Mouse (Mus musculus) neural tube, embryonic 11.5 days (tissue): Measurements from ENCODE around the gene Morc4. TPM values are rescaled to one million over a fixed set of nuclear protein-coding genes. Genes with fewer than 3 reads are reported as not detected.

Experiments
- ATAC-seq: fragments of 200-750 bp; cut with Nextera tagmentation; 2 replicates; pipeline ENCODE4 v1.8.0; 2017; ENCODE audit warnings: moderate number of reproducible peaks, mild to moderate bottlenecking, moderate TSS enrichment, moderate library complexity; ENCODE audit not compliant: insufficient read depth, low FRiP score, low TSS enrichment
- DNase-seq: peaks from one replicate; pipeline ENCODE4 v3.0.0-alpha.2; 2015; ENCODE audit warnings: low spot score
- H3K27ac ChIP-seq: fragments of 300-500 bp; sonication (generic); 2 replicates; pipeline ENCODE4 v1.5.1; 2014; ENCODE audit warnings: low read depth, mild to moderate bottlenecking, low read length
- H3K27me3 ChIP-seq: fragments of 300-500 bp; sonication (generic); 2 replicates; pipeline ENCODE4 v1.6.1; 2014; ENCODE audit warnings: mild to moderate bottlenecking, low read length, mixed read lengths; ENCODE audit not compliant: control insufficient read depth, insufficient read depth
- H3K36me3 ChIP-seq: fragments of 300-500 bp; sonication (generic); 2 replicates; pipeline ENCODE4 v1.6.1; 2014; ENCODE audit warnings: mild to moderate bottlenecking, low read length, moderate library complexity, mixed read lengths; ENCODE audit not compliant: control insufficient read depth, insufficient read depth
- H3K4me1 ChIP-seq: fragments of 300-500 bp; sonication (generic); 2 replicates; pipeline ENCODE4 v1.6.1; 2014; ENCODE audit warnings: low read length, mixed read lengths; ENCODE audit not compliant: control insufficient read depth, insufficient read depth
- H3K4me2 ChIP-seq: fragments of 300-500 bp; sonication (generic); 2 replicates; pipeline ENCODE4 v1.6.1; 2014; ENCODE audit warnings: low read depth, mild to moderate bottlenecking, moderate library complexity
- H3K4me3 ChIP-seq: fragments of 300-500 bp; sonication (generic); 2 replicates; pipeline ENCODE4 v1.5.1; 2014; ENCODE audit warnings: low read depth, low read length
- H3K9ac ChIP-seq: fragments of 300-500 bp; sonication (generic); 2 replicates; pipeline ENCODE4 v1.6.1; 2014; ENCODE audit warnings: mild to moderate bottlenecking, low read length
- H3K9me3 ChIP-seq: fragments of 300-500 bp; sonication (generic); 2 replicates; pipeline ENCODE4 v1.6.1; 2016; ENCODE audit warnings: low read length; ENCODE audit not compliant: control insufficient read depth
- WGBS: fragments of 180-500 bp; shearing (Covaris S2); extraction: QIAGEN DNeasy Blood & Tissue Kit; methylation state at CpG from one replicate; pipeline ENCODE4 v1.1.7; 2014; 5-methylcytosine and 5-hydroxymethylcytosine counted together
- polyA plus RNA-seq: library from polyadenylated mRNA; unstranded; fragments of >200 nt; fragmentation: Nextera tagmentation; extraction: Ambion mirVana; gene quantifications from 2 replicates; pipeline ENCODE4 v1.2.1, GENCODE M21; 2014

Gene Morc4
- polyA plus RNA-seq, 1 experiment from 2014 or later: 8.8 TPM

DNA sequence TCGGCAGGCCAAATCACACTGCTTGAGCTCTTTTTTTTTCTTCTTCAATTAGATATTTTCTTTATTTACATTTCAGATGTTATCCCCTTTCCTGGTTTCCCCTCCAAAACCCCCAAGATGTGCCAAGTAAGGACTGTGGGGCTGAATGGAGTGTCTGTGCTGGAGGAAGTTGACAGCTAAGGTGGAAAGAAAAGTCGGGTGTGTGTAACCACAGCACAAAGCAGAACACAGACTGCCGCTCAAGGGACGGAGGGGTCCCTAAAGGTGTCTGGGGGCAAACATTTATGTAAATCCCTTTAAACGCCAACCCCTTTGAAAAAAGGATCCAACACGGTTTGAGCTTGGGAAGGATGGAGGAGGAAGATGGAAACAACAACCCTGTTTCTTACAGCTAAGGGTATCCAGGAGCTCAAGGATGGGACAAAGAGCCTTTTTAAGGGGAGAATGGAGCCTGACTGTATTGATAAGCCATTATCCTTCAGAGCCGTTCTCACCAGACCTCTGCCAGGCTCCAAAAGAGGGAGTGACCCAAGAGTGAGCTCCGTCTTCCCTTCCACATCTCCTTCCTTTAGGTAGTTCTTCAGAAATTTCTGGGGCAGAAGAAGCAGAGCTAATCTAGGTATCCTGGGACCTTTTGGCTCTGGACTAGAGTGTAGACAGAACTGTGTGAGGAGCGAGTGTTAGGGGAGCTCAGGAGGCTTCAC is 58.0 kb downstream of the Morc4 start:
- WGBS: 84% methylated on average over 9 of the region's 9 CpGs
- ATAC-seq (no peak), DNase-seq (no peak)
- Histone ChIP-seq H3K9ac (no peak overlapping the region), H3K27me3 (no peaks in the 10 kb centered on the region), H3K27ac (no peak overlapping the region), H3K4me3 (no peak overlapping the region), H3K9me3 (no peaks in the 10 kb centered on the region), H3K36me3 (no peaks in the 10 kb centered on the region), H3K4me1 (no peaks in the 10 kb centered on the region), H3K4me2 (no peak overlapping the region)

- Histone ChIP-seq H3K9ac (no peak overlapping the region), H3K36me3 (no peaks in the 10 kb centered on the region), H3K4me3 (no peak overlapping the region), H3K27ac (no peak overlapping the region), H3K9me3 (no peaks in the 10 kb centered on the region), H3K4me1 (no peaks in the 10 kb centered on the region), H3K27me3 (no peaks in the 10 kb centered on the region), H3K4me2 (no peak overlapping the region)
- WGBS: 58% methylated on average over 3 of the region's 3 CpGs
- ATAC-seq: no peak
- no peak for DNase-seq
Observed at GRCm38 (mm10) chrX:139812636-139813298, 58.7 kb downstream of the Morc4 start.

DNA sequence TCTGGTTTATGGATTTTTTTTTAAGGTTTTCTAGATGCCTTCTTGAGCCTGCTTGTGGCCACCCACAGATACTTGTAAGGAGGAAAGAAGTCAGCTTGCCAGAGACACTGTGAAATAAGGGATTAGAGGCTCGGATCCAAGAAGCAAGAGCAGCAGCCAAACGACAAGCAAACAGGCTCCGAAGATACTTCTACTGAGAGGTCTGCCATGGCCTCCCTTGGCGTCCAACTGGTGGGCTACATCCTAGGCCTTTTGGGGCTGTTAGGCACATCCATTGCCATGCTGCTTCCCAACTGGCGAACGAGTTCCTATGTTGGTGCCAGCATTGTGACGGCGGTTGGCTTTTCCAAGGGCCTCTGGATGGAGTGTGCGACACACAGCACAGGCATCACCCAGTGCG is 63.0 kb downstream of the Morc4 start:
- Histone ChIP-seq H3K4me2 (no peak overlapping the region), H3K9ac (no peak overlapping the region), H3K27me3 (no peaks in the 10 kb centered on the region), H3K36me3 (no peaks in the 10 kb centered on the region), H3K27ac (no peak overlapping the region), H3K4me3 (no peak overlapping the region), H3K4me1 (no peaks in the 10 kb centered on the region), H3K9me3 (no peaks in the 10 kb centered on the region)
- no peak for ATAC-seq
- DNase-seq: no peak
- 94% methylated on average over 10 of the region's 10 CpGs for WGBS

DNA sequence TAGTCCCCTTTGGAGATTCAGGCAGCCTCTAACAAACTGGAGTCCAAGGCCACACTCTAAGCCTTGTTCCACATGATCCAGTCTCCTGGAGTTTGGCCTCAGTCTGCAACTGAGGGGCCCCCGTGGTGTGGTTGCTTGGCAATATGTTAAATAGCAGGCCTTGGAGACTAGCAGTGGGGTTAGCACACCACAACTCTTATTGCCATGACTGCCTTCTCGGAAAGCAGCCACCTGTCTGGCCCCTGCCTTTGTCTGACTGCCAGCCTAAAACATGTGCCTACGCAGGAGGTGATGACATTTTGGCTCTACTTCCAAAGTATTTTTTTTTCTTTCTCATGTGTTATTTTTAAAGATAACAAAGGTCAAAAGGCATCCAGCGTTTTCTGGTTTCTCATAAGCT is 63.4 kb downstream of the Morc4 start:
- Histone ChIP-seq H3K27me3 (no peaks in the 10 kb centered on the region), H3K36me3 (no peaks in the 10 kb centered on the region), H3K4me2 (no peak overlapping the region), H3K9ac (no peak overlapping the region), H3K27ac (no peak overlapping the region), H3K4me1 (no peaks in the 10 kb centered on the region), H3K9me3 (no peaks in the 10 kb centered on the region), H3K4me3 (no peak overlapping the region)
- no peak for ATAC-seq
- 57% methylated on average over 4 of the region's 4 CpGs for WGBS
- no peak for DNase-seq

DNA sequence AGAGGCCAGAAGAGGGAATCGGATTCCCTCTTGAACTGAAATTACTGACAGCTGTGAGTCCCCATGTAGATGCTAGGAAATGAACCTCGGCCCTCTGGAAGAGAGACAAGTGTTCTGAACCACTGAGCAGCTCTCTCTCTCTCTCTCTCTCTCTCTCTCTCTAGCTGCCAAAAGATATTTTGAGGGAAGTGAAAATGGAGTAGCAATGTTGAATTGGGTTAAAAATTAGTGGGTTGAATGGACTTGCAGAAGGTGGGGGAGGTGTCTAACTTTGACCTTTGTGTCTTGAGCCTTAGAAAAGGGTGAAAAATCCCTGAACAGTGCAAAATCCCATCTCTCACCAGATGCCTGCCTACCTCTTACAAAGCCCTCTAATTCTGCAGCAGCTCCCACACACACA is 64.1 kb downstream of the Morc4 start:
- no peak for ATAC-seq
- Histone ChIP-seq H3K4me2 (no peak overlapping the region), H3K36me3 (no peaks in the 10 kb centered on the region), H3K9me3 (no peaks in the 10 kb centered on the region), H3K9ac (no peak overlapping the region), H3K4me1 (no peaks in the 10 kb centered on the region), H3K27ac (no peak overlapping the region), H3K4me3 (no peak overlapping the region), H3K27me3 (no peaks in the 10 kb centered on the region)
- WGBS: 82% methylated on average over 2 of the region's 2 CpGs
- DNase-seq: no peak

- Histone ChIP-seq H3K4me3 (no peak overlapping the region), H3K36me3 (no peaks in the 10 kb centered on the region), H3K9me3 (no peaks in the 10 kb centered on the region), H3K27ac (no peak overlapping the region), H3K4me2 (no peak overlapping the region), H3K27me3 (no peaks in the 10 kb centered on the region), H3K9ac (no peak overlapping the region), H3K4me1 (no peaks in the 10 kb centered on the region)
- ATAC-seq (no peak), DNase-seq (no peak)
- WGBS: 84% methylated on average over 4 of the region's 4 CpGs
Observed at GRCm38 (mm10) chrX:139805918-139806317, 65.6 kb downstream of the Morc4 start.

DNA sequence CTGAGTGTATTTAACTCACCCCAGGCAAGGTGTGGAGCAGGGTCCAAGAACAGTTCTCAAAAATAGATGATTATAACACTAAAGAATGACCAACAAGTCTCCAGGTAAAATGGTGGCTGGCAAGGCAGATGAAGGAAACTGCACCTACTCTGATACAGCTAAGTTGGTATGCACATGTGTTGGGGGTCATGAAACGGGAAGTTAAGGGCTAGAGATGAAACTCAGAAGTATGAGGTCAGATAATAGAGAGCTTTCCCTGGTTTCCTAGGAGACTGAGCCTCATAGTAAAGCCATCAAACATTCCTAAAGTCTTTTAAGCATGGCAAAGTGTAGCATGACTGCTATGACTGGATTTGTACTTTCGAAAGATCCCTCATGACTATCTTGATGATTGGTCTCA is 68.4 kb downstream of the Morc4 start:
- Histone ChIP-seq H3K4me3 (no peak overlapping the region), H3K4me2 (no peak overlapping the region), H3K27me3 (no peaks in the 10 kb centered on the region), H3K9me3 (no peaks in the 10 kb centered on the region), H3K36me3 (no peaks in the 10 kb centered on the region), H3K9ac (no peak overlapping the region), H3K4me1 (no peaks in the 10 kb centered on the region), H3K27ac (no peak overlapping the region)
- ATAC-seq (no peak), DNase-seq (no peak)
- 75% methylated on average over 2 of the region's 2 CpGs for WGBS

DNA sequence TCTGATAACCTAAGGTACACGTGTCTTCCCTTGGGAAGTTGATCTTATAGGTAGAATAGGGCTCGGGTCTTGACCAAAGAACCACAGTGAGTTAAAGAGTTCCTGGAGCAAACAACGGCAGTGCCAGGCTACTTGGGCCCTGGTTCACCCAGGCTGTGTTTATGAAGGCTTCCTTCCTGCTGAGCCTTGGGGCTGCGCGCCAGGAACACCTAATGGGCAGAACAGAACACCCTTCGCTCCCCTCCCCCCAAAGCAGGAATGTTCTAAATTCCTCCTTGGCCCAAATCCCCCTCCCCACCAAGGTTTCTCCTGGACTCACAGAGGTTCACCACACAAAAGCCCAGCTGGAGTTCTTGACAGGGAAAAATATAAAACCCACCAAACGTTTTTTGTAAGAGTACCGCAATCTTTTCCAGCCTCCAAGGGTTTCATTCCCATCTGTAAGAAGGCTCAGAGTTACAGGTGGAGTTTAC is 71.0 kb downstream of the Morc4 start, which contains the start of gene Cldn2:
Gene Cldn2 (plus strand): TSS at position 423 of the 473 bp plus-strand sequence.
- ATAC-seq (no peak), DNase-seq (no peak)
- H3K27me3 ChIP-seq: no peaks in the 10 kb centered on the region
- no peak within 1 kb of the TSS for H3K9ac ChIP-seq
- no peak within 1 kb of the TSS for H3K27ac ChIP-seq
- H3K36me3 ChIP-seq: no peaks in the 10 kb centered on the region
- no peaks in the 10 kb centered on the region for H3K4me1 ChIP-seq
- no peaks in the 10 kb centered on the region for H3K9me3 ChIP-seq
- 64% methylated on average over 8 of the region's 8 CpGs for WGBS
- no peak within 1 kb of the TSS for H3K4me3 ChIP-seq
- H3K4me2 ChIP-seq: no peak within 1 kb of the TSS

DNA sequence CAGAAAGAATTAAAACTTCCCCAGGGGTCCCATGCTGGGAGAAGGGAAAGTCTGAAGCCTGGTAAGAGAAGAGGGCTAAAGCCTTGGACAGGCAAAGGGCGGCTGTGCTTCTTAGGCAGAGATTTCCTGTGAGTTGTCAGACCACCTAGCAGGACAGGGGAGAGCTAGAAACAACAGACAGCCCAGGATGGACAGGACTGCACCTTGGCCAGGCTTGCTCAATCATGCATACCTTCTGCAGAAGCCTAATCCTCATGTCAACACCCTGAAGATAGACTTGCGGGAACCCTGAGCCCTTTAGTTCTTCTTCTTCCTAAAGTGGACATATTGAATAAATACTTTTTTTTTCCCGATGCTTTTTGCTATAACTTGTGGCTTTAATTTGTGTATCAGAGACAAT is 71.5 kb downstream of the Morc4 start:
- Histone ChIP-seq H3K27me3 (no peaks in the 10 kb centered on the region), H3K9ac (no peak overlapping the region)

More for the DNA sequence above, 71.5 kb downstream of the Morc4 start:
- no peak overlapping the region for H3K4me3 ChIP-seq
- H3K4me2 ChIP-seq: no peak overlapping the region
- no peak overlapping the region for H3K27ac ChIP-seq
- 79% methylated on average over 3 of the region's 3 CpGs for WGBS
- H3K4me1 ChIP-seq: no peaks in the 10 kb centered on the region
- no peaks in the 10 kb centered on the region for H3K36me3 ChIP-seq
- ATAC-seq: no peak
- H3K9me3 ChIP-seq: no peaks in the 10 kb centered on the region
- no peak for DNase-seq
